Mouse (Mus musculus) thymus, postnatal 25 days (tissue): ENCODE results near the gene Rnf4.

Source experiments
- DNase-seq: peaks from one replicate; pipeline ENCODE4 v3.0.0; 2022

Rnf4 gene

DNA sequence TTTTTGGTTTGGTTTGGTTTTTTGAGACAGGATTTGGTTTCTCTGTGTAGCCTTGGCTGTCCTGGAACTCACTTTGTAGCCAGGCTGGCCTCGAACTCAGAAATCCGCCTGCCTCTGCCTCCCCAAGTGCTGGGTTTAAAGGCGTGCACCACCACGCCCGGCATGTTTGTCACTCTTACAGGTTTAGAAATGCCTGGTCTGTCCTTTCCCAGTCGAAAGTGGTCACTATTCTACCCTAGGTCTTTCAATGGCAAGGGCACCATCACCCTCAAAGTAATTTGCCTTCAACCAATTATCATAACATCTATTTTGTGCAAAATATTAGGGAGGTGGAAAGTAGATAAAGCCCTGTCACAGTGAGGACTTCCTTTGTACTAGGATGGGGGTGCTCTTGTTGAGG is 4.2 kb downstream of the Rnf4 start:
- DNase-seq = no peak

DNA sequence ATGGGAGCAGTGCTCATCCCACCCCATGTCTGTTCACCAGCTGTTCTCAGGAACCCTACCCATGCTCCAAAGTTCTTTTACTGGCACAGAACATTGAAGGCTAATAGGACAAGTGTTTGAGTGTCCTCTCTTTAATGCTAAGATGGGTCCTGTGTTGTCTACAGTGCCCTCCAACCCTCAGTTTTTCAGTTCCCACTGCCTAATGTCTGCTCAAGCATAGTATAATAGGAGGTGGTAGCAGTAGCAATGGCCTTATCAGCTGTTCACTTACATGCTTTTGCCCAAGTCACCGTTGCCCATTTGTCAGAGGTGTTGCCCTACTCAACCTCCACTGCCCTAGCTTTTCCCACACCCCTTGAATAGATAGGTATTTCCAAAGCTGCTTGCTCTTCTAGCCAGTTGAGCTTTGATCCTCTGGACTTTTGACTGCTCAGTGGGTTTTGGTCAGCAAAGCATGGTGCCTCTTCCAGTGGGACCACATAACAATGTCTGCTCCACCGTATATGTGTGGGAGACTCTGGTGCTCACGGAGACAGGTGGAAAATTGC is 16.1 kb downstream of the Rnf4 start:
- no peak for DNase-seq

DNA sequence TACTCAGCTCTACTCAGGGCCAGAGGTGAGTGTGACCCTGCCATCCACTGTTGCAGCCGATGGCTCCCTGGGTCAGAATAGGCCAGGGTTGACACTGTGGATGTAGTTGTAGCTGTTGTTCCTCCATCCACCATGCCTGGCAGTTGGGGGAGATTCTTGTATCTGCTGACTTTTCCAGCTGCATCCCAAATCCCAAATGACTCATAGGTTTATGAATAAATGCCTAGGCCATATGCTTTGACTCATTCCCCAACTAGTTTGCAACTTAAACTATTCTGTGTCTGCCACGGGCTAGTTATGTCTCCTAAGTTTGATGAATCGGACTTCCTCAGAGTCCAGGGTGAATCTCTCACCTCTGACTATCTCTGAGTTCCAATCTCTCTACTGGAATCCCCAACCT is 24.2 kb downstream of the Rnf4 start:
- DNase-seq = no peak

DNA sequence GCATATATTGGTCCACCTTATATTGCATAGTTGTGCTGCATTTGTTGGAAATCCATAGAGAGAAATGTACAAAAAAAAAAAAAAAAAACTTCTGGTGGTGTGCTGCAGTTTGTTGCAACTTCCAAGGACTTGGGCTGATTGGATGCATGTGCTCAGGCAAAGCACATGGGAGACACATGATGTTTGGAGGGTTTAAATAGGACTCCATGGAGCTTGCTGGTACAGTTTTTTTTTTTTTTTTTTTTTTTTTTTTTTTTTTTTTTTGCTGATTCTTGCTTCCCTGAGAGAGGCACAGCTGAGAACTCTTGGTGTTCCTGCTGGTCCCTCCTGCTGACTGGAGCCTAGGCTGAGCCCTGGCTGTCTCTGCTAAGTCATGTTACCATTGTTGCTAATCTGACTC is 27.0 kb downstream of the Rnf4 start:
- DNase-seq = no peak

DNA sequence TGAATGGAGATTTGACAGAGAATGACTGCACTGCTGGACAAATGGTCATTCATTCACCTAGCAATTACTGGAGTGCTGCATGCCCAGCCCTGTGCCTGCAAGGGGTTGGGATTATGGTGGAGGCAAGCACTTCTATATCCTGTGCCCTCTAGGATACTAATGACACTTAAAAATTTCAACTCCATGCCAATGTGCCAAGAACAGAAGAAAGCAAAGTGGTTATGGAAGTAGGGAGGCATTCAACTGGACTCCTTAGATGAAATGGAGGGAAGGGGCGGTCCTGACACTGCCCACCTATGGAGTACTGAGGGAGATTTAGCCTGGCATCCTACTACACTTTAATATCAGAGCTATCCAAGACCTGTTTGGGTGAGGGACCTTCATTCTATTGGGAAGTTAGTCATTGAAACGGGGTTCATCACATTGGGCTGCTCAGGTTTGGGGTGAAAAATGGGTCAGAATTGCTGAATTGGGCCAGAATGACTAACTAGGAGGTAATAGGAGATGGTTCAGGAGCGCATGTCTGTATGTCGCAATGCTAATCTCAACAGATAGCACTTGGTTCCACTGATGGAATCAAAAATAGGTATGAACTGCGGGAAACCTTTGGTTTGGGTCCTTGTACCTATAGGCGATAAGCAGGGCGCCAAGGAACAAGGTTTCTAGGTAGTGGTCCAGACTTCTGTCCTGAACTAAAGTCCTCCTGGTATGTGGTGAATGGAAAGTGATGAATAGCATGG is 32.6 kb downstream of the Rnf4 start:
- no peak for DNase-seq

DNA sequence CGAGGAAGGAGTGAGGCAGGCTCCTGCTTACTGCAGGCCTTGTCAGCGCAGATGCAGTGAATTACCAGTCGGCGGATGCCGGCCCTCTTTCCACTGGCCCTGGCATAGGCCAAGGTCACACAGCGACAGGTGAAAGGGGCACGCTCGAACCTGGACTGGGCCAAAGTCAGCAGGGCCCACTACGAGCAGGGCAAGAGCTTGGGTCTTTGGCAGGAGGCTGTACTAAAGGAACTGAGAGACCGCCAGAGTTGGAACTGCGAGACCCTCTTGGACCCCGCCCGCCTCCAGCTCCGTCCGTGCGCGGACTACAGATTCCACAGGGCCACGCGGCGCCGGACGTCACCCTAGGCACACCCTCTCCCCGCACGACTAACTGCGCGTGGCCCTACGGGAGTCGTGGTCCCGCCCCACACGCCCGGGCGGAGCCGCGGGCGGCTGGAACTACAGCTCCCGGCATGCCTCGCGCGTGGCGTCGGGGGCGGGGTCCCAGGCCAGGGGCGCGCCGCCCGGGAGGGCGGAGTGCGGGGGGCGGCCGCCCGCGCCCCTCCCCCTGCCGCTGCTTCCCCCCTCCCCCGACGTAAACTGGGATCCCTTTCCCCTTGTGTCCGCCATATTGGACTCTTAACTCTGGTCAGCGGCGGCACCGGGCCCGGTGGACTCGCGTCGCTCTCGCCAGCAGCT is 33.4 kb downstream of the Rnf4 start, which contains the start of gene Fam193a:
Gene Fam193a, plus strand, starts transcription at position 593 of the 681 bp plus-strand sequence.
- DNase-seq = peak; percentile 99

DNA sequence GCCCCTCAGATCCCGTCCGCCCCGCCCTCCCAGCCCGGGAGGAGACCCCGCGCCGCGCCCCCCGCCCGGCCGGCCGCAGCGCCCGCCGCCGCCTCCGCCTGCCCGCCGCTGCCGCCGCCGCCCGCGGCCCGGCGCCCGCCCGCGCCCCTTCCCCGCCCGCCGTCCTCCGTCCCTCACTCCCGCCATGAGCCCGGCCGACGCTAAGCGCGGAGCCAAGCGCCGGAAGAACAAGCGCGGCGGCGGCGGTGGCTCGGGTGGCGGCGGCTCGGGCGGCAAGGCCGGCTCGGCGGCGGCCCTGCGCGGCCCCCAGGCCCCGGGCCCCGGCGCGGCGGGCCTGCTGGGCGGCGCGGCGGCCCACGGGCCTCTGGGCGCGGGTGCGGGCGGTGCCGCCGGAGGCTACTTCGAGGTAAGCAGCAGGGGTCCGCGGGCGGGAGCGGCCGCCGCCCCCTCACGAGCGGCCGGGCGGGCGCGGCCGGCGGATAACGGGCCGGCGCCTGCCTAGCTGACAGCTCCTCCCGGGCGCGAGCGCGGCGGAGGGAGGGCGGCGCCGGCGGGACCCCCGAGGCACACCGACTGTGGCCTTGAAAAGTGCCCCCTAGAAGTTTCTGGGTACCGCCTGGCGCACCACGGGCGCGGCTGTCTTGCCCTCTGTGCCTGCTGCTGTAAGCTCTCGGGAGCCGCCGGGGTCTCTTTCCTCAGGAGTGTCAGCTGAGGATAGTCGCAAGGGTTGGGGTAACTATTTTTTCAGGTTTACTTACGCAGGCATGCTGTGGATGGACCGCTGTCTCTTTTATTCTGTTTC is 34.1 kb downstream of the Rnf4 start:
- peak; percentile 60 for DNase-seq

DNA sequence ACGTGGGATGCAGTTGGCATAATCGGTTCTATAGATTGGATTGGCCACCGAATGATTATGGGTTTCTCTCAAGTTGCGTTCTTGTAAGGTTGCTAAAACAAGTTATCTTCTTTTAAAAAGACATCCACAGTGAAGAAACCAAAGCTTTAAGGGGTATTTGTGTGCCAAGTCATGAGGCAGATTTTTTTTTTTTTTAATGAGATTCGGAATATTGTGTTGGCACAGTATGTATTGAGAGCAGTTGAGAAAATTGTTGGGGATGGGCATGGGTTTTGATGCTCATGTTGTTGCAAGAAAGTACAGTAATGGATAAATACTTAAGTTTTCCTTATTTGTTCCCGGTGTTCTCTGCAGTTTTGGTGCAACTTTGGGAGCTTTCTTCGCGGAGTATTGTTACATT is 34.8 kb downstream of the Rnf4 start:
- DNase-seq = no peak

DNA sequence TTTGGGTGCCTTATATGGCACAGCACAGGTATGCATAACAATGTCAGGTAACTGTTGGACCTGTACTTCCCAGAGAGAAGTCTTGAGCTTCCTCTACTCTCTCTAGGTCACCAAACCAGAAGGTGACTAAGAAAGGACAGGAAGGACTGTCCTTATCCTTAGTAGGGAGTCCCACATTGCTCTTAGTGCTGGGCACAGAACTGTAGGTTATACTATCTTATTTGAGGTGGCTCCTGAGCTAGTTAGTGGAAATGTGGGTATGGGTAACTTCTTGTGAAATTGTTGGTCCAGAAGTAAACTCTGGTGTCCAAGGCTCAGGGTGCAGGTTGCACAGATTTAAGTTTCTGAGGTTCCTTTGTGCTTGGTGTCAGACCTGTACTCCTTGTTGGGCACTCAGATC is 36.1 kb downstream of the Rnf4 start:
- DNase-seq = no peak

DNA sequence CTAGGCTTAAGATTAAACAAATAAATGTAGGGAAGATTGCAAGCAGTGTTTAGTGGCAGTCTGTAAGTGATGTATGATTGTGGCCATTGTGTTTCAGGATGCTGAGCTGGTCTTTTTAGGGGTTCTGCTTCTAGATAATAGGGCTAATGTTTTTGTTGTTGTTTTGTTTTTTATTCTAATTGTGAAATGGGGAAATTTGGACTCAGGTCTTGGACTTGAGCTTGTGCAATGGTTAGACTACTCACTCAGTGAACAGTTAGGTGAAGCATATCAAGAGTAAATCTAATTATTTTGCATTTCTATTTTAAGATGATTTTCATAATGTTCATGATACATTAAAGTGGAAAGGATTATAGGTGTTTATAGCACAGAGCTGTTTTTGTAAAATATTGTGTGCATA is 36.5 kb downstream of the Rnf4 start:
- DNase-seq = no peak

DNA sequence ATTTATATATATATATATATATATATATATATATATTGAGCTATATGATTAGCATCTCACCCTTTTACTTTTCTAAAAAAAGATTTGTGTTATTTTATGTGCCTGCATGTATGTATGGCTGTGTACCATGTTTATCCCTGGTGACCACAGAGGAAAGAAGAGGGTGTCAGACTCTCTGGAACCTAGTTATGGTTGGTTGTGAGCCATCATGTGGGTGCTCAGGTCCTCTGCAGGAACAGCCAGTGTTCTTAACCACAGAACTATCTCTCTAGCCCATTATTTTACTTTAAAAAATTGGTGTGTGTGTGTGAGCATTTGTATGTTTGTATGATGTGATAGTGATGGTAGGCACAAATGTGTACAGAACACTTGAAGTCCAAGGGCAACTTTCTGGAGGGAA is 42.7 kb downstream of the Rnf4 start:
- no peak for DNase-seq

DNA sequence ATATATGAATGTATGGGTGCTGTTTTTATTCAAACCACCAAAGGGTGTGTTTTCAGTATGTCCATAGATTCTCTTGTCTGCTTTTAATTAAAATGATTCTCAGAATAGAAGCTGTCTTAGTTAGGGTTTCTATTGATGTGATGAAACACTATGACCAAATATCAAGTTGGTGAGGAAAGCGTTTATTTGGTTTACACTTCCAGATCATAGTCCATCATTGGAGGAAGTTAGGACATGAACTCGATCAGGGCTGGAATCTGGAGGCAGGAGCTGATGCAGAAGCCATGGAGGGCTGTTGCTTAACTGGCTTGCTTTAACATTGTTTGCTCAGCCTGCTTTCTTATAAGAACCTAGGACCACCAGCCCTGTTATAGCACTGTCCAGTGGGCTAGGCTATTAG is 45.6 kb downstream of the Rnf4 start:
- no peak for DNase-seq

DNA sequence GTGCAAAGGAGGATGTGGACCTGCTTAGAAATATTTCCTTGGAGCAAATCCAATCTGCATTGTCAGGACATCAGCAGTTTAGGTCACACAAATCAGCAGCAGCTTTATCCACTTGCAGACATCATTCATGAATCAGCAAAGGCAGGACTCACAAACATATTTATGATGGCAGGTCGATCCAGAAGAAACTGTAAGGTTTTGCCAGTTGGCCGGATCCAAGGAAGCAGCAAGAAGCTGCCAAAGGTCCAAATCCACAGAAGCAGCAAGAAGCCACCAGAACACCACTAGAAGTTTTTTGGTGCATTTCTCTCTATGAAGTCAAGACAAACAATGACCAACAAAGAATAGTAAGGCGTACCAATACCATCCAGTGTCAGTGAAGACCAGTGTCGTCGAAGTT is 49.5 kb downstream of the Rnf4 start:
- DNase-seq = no peak

DNA sequence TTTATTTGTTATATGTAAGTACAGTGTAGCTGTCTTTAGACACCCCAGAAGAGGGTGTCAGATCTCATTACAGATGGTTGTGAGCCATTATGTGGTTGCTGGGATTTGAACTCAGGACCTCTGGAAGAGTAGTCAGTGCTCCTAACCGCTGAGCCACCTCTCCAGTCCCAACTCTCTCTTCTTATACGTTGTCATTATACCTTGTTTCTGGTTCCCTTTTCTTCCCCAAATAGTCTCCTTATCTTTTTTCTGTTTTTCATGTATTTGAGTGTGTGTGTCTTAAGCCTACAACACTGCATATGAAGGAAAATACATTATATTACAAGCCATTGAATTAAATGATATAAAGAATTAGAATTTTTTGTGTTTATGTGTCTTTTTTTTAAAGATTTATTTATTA is 50.7 kb downstream of the Rnf4 start:
- no peak for DNase-seq

DNA sequence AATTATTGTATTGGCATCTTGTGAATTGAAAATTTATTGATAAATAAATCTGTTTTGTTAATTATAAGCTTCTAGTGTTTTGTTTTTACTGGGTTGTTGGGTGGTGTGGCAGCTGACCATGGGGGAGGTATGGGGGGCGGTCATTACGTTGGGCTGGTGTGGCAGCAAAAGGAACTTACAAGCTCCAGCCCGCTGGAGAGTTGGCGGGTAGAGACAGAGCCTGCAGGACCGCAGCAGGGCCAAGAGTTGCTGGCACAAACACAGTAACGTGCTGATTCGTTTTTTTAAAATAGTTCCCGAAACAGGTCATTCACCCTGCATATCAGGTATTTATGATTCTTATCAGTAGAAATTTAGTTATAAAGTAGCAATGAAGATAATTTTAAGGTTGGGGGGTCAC is 57.2 kb downstream of the Rnf4 start:
- DNase-seq = no peak

DNA sequence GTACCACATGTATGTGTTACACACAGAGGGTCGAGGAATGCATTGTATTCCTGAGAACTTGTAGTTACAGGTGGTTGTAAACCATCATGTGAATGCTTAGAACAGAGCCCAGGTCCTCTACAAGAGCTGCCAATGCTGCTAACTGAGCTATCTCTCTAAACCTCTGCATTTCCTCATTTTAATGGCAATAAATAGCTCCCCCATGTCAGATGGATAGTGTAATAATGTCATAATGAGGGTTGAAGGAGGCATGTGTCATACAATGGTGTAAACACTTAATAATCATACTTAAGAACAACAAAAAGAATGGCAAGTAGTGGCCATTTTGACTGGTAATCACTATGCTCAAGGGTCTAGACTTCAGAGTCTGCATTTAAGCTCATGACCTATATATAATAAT is 59.3 kb downstream of the Rnf4 start:
- no peak for DNase-seq

DNA sequence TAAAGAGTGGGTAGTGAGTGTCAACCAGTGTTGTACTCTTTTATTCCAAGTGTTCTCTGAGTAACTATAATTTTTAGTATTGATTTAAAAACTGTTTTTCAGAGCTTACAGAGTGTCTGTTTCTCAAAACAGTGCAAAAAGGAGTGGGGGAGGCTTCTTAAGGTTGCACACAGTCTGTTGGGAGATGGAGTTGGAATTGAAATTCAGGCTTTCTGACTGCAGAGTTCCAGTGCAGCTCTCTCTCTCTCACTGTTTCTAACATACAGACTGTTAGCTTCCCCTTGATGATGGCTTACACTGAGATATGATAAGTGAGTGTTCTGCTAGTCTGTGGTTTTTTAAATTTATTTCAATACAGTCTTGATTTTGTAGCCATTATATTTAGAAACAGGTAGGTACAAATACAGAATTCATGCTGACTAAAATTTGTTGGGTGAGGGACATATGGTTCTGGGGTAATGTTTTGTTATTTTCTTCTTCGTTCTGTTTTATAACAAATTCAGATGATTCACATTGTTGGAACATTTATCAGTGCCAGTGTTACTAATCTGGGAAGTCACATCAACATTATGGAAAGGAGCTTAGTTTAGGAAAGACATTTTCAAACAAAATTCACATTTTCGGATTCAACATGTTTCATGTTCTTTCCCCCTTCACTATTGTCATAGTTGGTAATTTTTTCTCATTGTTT is 59.9 kb downstream of the Rnf4 start:
- DNase-seq = no peak

DNA sequence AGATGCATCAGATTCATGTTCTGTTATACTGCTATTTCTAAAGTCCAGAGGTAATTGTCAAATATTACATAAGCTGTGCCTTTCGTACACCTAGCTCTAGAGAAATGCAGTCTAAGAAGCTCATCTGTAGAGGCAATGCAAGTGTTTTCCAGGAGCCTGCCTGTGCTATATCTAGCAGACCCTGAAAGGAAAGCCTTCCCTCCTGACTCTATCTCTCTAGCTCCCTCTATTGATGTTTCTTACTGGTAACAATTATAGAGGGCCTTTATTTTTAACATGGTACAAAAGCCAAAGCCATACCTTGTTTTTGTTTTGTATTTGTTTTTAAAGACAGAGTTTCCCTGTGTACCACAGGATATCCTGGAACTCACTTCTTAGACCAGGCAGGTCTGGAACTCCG is 61.8 kb downstream of the Rnf4 start:
- no peak for DNase-seq

DNA sequence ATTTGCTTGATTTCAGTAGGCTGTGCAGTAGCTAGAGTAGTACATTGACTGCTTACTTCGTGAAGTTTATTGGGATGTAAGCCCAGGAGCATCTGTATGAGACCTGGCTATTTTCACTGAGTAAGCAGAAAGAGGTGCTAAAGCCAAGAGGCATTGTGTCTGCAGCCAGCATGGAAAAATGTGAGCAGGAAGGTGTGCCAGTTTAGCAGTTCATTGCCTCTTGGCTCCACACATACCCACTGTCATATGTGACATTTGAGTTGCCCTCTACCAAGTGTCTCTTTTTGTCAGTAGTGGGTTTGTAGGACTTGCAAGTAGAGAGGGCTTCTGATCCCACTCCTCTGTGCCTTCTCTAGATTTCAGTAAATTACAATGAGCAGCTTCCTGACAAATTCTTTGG is 62.2 kb downstream of the Rnf4 start:
- no peak for DNase-seq
